ENCODE assay signal across 40 mouse cellular contexts in the genomic region with DNA sequence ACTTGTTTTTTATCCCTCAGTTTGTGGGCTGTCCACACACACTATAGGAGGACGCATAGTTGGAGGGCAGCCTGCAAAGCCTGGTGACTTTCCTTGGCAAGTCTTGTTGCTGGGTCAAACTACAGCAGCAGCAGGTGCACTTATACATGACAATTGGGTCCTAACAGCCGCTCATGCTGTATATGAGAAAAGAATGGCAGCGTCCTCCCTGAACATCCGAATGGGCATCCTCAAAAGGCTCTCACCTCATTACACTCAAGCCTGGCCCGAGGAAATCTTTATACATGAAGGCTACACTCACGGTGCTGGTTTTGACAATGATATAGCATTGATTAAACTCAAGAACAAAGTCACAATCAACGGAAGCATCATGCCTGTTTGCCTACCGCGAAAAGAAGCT. TPM values are rescaled to one million over a fixed set of nuclear protein-coding genes. Genes with fewer than 3 reads are reported as not detected.
DNase-seq lines count a peak whose midpoint lies in the region; ATAC-seq and TF ChIP-seq lines count a peak whose summit lies in the region.
"Had no signal": no experiment of that assay in that cellular context is flagged by ENCODE, and none has a peak within 500 bp of the region (broad histone marks: within the 10 kb centered on the region; RNA-seq: fewer than 3 reads in every experiment).

No protein-coding gene starts in this region.

- intact Hi-C loops in heart, postnatal 36 days (cut with DNase I): no loop called here

- WGBS in heart, embryonic 10.5 days: 86% methylated on average over 9 of the region's 9 CpGs
- 41% methylated on average over 9 of the region's 9 CpGs for WGBS in neural tube, embryonic 13.5 days
- 39% methylated on average over 9 of the region's 9 CpGs for WGBS in neural tube, embryonic 14.5 days

- H3K36me3 ChIP-seq in heart, embryonic 10.5 days: peaks cover 81% of the 10 kb centered on the region
- H3K36me3 ChIP-seq in neural tube, embryonic 13.5 days: peaks cover 55% of the 10 kb centered on the region
- peaks cover 24% of the 10 kb centered on the region for H3K36me3 ChIP-seq in neural tube, embryonic 14.5 days (ENCODE audit: control insufficient read depth, insufficient read depth, low read length)

- no peak overlapping the region for H3K4me3 ChIP-seq in heart, embryonic 10.5 days
- no peak overlapping the region for H3K4me3 ChIP-seq in layer of hippocampus, adult 2 months
- H3K4me3 ChIP-seq in neural tube, embryonic 13.5 days: no peak overlapping the region
- no peak overlapping the region for H3K4me3 ChIP-seq in neural tube, embryonic 14.5 days (ENCODE audit: low read depth, low read length)
- H3K4me3 ChIP-seq: embryonic facial prominence, embryonic 13.5 days; midbrain, embryonic 15.5 days; neural tube, embryonic 12.5 days; stomach, embryonic 15.5 days had no signal

- H3K27me3 ChIP-seq in heart, embryonic 10.5 days (ENCODE audit: insufficient read depth, poor library complexity, severe bottlenecking): no peaks in the 10 kb centered on the region
- H3K27me3 ChIP-seq in neural tube, embryonic 13.5 days: no peaks in the 10 kb centered on the region
- no peaks in the 10 kb centered on the region for H3K27me3 ChIP-seq in neural tube, embryonic 14.5 days (ENCODE audit: control insufficient read depth, insufficient read depth, low read length)
- H3K27me3 ChIP-seq: CH12.LX; embryonic facial prominence, embryonic 13.5 days; midbrain, embryonic 15.5 days; neural tube, embryonic 12.5 days; Patski; stomach, embryonic 15.5 days had no signal

- H3K9ac ChIP-seq in neural tube, embryonic 13.5 days: no peak overlapping the region
- no peak overlapping the region for H3K9ac ChIP-seq in neural tube, embryonic 14.5 days (replicated peaks; ENCODE audit: low read depth, low read length)
- H3K9ac ChIP-seq: embryonic facial prominence, embryonic 13.5 days; midbrain, embryonic 15.5 days; neural tube, embryonic 12.5 days; stomach, embryonic 15.5 days had no signal

- TF ChIP-seq CTCF in layer of hippocampus, adult 2 months (conservative IDR thresholded peaks at IDR 0.05): no peak

- H3K9me3 ChIP-seq in heart, embryonic 10.5 days: no peaks in the 10 kb centered on the region
- H3K9me3 ChIP-seq in neural tube, embryonic 13.5 days: no peaks in the 10 kb centered on the region
- no peaks in the 10 kb centered on the region for H3K9me3 ChIP-seq in neural tube, embryonic 14.5 days (ENCODE audit: control insufficient read depth, low read length)
- H3K9me3 ChIP-seq: embryonic facial prominence, embryonic 13.5 days; G1E; midbrain, embryonic 15.5 days; neural tube, embryonic 12.5 days; stomach, embryonic 15.5 days had no signal

- DNase-seq in heart, embryonic 10.5 days (ENCODE audit: low spot score): peak; percentile 63
- no peak for DNase-seq in heart, postnatal 36 days
- DNase-seq in layer of hippocampus, adult 2 months (ENCODE audit: low spot score in 2 of 2): no peak
- no peak for DNase-seq in layer of hippocampus, adult 18-20 months (ENCODE audit: low spot score in 2 of 2)
- DNase-seq in neural tube, embryonic 10.5 days (ENCODE audit: extremely low spot score, low spot score): no peak
- DNase-seq in B cell, adult 2 months: no peak
- DNase-seq: adrenal gland, postnatal 25 days; cerebellum, adult 11-12 months; cerebellum, adult 9-11 months; gastrocnemius, postnatal 10 days; heart, postnatal 14 days; kidney, adult 9 months; kidney, postnatal 10 days; lung, adult 18-20 months; retina, postnatal 1 day; right cerebral cortex, postnatal 14 days; thymus, postnatal 14 days had no signal

- ATAC-seq in neural tube, embryonic 13.5 days (ENCODE audit: low read depth): no peak; the same call in 1 of the 2 replicates
- 0 out of 2 replicates have a peak, but pooled peaks have one; percentile 21 for ATAC-seq in neural tube, embryonic 14.5 days (ENCODE audit: low read depth)
- ATAC-seq: forebrain, embryonic 16.5 days; intestine, postnatal 0 days; lung, postnatal 0 days; midbrain, embryonic 15.5 days; Patski had no signal

- no peak overlapping the region for H3K4me2 ChIP-seq in neural tube, embryonic 13.5 days
- H3K4me2 ChIP-seq in neural tube, embryonic 14.5 days (ENCODE audit: low read depth, low read length): no peak overlapping the region
- H3K4me2 ChIP-seq: embryonic facial prominence, embryonic 13.5 days; midbrain, embryonic 15.5 days; neural tube, embryonic 12.5 days; stomach, embryonic 15.5 days had no signal

- H3K4me1 ChIP-seq in heart, embryonic 10.5 days: peaks cover 9% of the 10 kb centered on the region; the same call in 1 of the 2 replicates
- peaks cover 25% of the 10 kb centered on the region for H3K4me1 ChIP-seq in neural tube, embryonic 13.5 days (replicated peaks)
- peaks cover 7% of the 10 kb centered on the region; the same call in 1 of the 2 replicates for H3K4me1 ChIP-seq in neural tube, embryonic 14.5 days (ENCODE audit: control insufficient read depth, insufficient read depth, low read length)
- H3K4me1 ChIP-seq: midbrain, embryonic 15.5 days; stomach, embryonic 15.5 days had no signal

- H3K27ac ChIP-seq in heart, embryonic 10.5 days: no peak overlapping the region
- peak overlapping the region; percentile 11; the same call in 1 of the 2 replicates for H3K27ac ChIP-seq in layer of hippocampus, adult 2 months
- 0 out of 2 replicates have a peak overlapping the region, but pooled peaks have one; percentile 38 for H3K27ac ChIP-seq in neural tube, embryonic 13.5 days (replicated peaks)
- H3K27ac ChIP-seq in neural tube, embryonic 14.5 days (ENCODE audit: low read depth, low read length): no peak overlapping the region
- H3K27ac ChIP-seq: embryonic facial prominence, embryonic 13.5 days; macrophage; midbrain, embryonic 15.5 days; neural tube, embryonic 12.5 days; stomach, embryonic 15.5 days had no signal

RNA-seq across cellular contexts. Expression of a gene that starts 11.4 kb away (rescaled TPM):
- polyA plus RNA-seq in heart, embryonic 10.5 days (2016; fragmentation: Nextera tagmentation; extraction: Ambion mirVana): 0.27 and 0.82 TPM in 2 replicates
- total RNA-seq in heart, postnatal 36 days (2021): under 1 TPM in 1 of 2 experiments, not detected in 1; 0.56 TPM
- total RNA-seq in layer of hippocampus, adult 2 months (2021): 1 to 10 TPM; 3.8 to 5.4 TPM
- total RNA-seq in layer of hippocampus, adult 18-20 months (2021): 1 to 10 TPM; 3.4 to 3.9 TPM
- polyA plus RNA-seq in neural tube, embryonic 13.5 days (2015; fragmentation: Nextera tagmentation; extraction: Ambion mirVana): 0.58 and 1.1 TPM in 2 replicates
- 0.64 and 1.8 TPM in 2 replicates for polyA plus RNA-seq in neural tube, embryonic 14.5 days (2014; fragmentation: Nextera tagmentation; extraction: Ambion mirVana)
- polyA plus RNA-seq: heart, embryonic 14.5 days; intestine, postnatal 0 days; large intestine, adult 2 months; lung, postnatal 0 days had no signal

RNA-seq across cellular contexts. Expression of a gene that starts 13.1 kb away (rescaled TPM):
- 238 and 301 TPM in 2 replicates for polyA plus RNA-seq in heart, embryonic 10.5 days (2016; fragmentation: Nextera tagmentation; extraction: Ambion mirVana)
- total RNA-seq in heart, postnatal 36 days (2021): 100 to 1,000 TPM; 123 to 130 TPM
- total RNA-seq in layer of hippocampus, adult 2 months (2021): 100 to 1,000 TPM; 233 to 237 TPM
- total RNA-seq in layer of hippocampus, adult 18-20 months (2021): 100 to 1,000 TPM; 195 to 227 TPM
- polyA plus RNA-seq in neural tube, embryonic 13.5 days (2015; fragmentation: Nextera tagmentation; extraction: Ambion mirVana): 223 and 264 TPM in 2 replicates
- polyA plus RNA-seq in neural tube, embryonic 14.5 days (2014; fragmentation: Nextera tagmentation; extraction: Ambion mirVana): 78.3 and 85.0 TPM in 2 replicates

RNA-seq across cellular contexts. Expression of a gene that starts 22.4 kb away (rescaled TPM):
- polyA plus RNA-seq in heart, embryonic 10.5 days (2016; fragmentation: Nextera tagmentation; extraction: Ambion mirVana): 197 and 306 TPM in 2 replicates
- 10 to 100 TPM; 17.5 to 18.7 TPM for total RNA-seq in heart, postnatal 36 days (2021)
- total RNA-seq in layer of hippocampus, adult 2 months (2021): 10 to 100 TPM; 68.1 to 70.2 TPM
- total RNA-seq in layer of hippocampus, adult 18-20 months (2021): 10 to 100 TPM; 70.4 to 71.7 TPM
- 159 and 160 TPM in 2 replicates for polyA plus RNA-seq in neural tube, embryonic 13.5 days (2015; fragmentation: Nextera tagmentation; extraction: Ambion mirVana)
- polyA plus RNA-seq in neural tube, embryonic 14.5 days (2014; fragmentation: Nextera tagmentation; extraction: Ambion mirVana): 186 and 189 TPM in 2 replicates

RNA-seq across cellular contexts. Expression of a gene that starts 29.4 kb away (rescaled TPM):
- not detected in 2 replicates for polyA plus RNA-seq in heart, embryonic 10.5 days (2016; fragmentation: Nextera tagmentation; extraction: Ambion mirVana)
- total RNA-seq in heart, postnatal 36 days (2021): 1 to 10 TPM; 3.7 to 5.5 TPM
- total RNA-seq in layer of hippocampus, adult 2 months (2021): not detected
- not detected for total RNA-seq in layer of hippocampus, adult 18-20 months (2021)
- not detected in 2 replicates for polyA plus RNA-seq in neural tube, embryonic 13.5 days (2015; fragmentation: Nextera tagmentation; extraction: Ambion mirVana)
- polyA plus RNA-seq in neural tube, embryonic 14.5 days (2014; fragmentation: Nextera tagmentation; extraction: Ambion mirVana): not detected in 2 replicates
- total RNA-seq: adrenal gland, adult 18-20 months; adrenal gland, postnatal 25 days; CH12.LX; G1E; layer of hippocampus, postnatal 10 days; left cerebral cortex, adult 18-20 months; liver, adult 2 months; megakaryocyte-erythroid progenitor cell, adult 5-6 weeks had no signal
- polyA plus RNA-seq: C2C12; embryonic facial prominence, embryonic 13.5 days; forebrain, embryonic 16.5 days; G1E; gonadal fat pad, adult 2 months; intestine, postnatal 0 days; large intestine, adult 2 months; limb, embryonic 11.5 days; liver, adult 2 months; lung, postnatal 0 days; macrophage; midbrain, embryonic 15.5 days; neural tube, embryonic 12.5 days; Patski had no signal

RNA-seq across cellular contexts. Expression of a gene that starts 55.5 kb away (rescaled TPM):
- 82.7 and 90.1 TPM in 2 replicates for polyA plus RNA-seq in heart, embryonic 10.5 days (2016; fragmentation: Nextera tagmentation; extraction: Ambion mirVana)
- total RNA-seq in heart, postnatal 36 days (2021): 10 to 100 TPM; 38.5 to 43.2 TPM
- 10 to 100 TPM; 49.0 to 56.8 TPM for total RNA-seq in layer of hippocampus, adult 2 months (2021)
- 10 to 100 TPM; 47.7 to 51.5 TPM for total RNA-seq in layer of hippocampus, adult 18-20 months (2021)
- 80.1 and 85.1 TPM in 2 replicates for polyA plus RNA-seq in neural tube, embryonic 13.5 days (2015; fragmentation: Nextera tagmentation; extraction: Ambion mirVana)
- polyA plus RNA-seq in neural tube, embryonic 14.5 days (2014; fragmentation: Nextera tagmentation; extraction: Ambion mirVana): 89.1 and 97.9 TPM in 2 replicates

Comparison
In these comparisons a context has a peak if more than half of its experiments do, and no peak if none do; other contexts are left out.
1. H3K27ac ChIP-seq: peak in layer of hippocampus, adult 2 months (single experiment) and neural tube, embryonic 13.5 days (single experiment); none in heart, embryonic 10.5 days (single experiment) and neural tube, embryonic 14.5 days (single experiment).